Mouse (Mus musculus) midbrain, embryonic 13.5 days (tissue): ENCODE data around the gene Hpn. TPM values are rescaled to one million over a fixed set of nuclear protein-coding genes. Genes with fewer than 3 reads are reported as not detected.

Experiments
- ATAC-seq: fragments of 200-750 bp; cut with Nextera tagmentation; 2 replicates; pipeline ENCODE4 v1.8.0; 2017; ENCODE audit warnings: mild to moderate bottlenecking, moderate TSS enrichment, moderate library complexity
- H3K27ac ChIP-seq: fragments of 300-500 bp; sonication (generic); 2 replicates; pipeline ENCODE4 v1.5.1; 2015; ENCODE audit warnings: inconsistent platforms, mild to moderate bottlenecking, moderate library complexity
- H3K27me3 ChIP-seq: fragments of 300-500 bp; sonication (generic); 2 replicates; pipeline ENCODE4 v1.6.1; 2015; ENCODE audit warnings: mild to moderate bottlenecking, inconsistent platforms
- H3K36me3 ChIP-seq: fragments of 300-500 bp; sonication (generic); 2 replicates; pipeline ENCODE4 v1.6.1; 2015; ENCODE audit warnings: mild to moderate bottlenecking, inconsistent platforms
- H3K4me1 ChIP-seq: fragments of 300-500 bp; sonication (generic); replicated peaks from 2 replicates; pipeline ENCODE4 v1.6.1; 2015; ENCODE audit warnings: inconsistent platforms
- H3K4me2 ChIP-seq: fragments of 300-500 bp; sonication (generic); replicated peaks from 2 replicates; pipeline ENCODE4 v1.6.1; 2015; ENCODE audit warnings: moderate library complexity, mild to moderate bottlenecking, inconsistent platforms
- H3K4me3 ChIP-seq: fragments of 300-500 bp; sonication (generic); replicated peaks from 2 replicates; pipeline ENCODE4 v1.5.1; 2015; ENCODE audit warnings: mild to moderate bottlenecking, inconsistent platforms
- H3K9ac ChIP-seq: fragments of 300-500 bp; sonication (generic); replicated peaks from 2 replicates; pipeline ENCODE4 v1.6.1; 2015; ENCODE audit warnings: mild to moderate bottlenecking, inconsistent platforms
- H3K9me3 ChIP-seq: fragments of 300-500 bp; sonication (generic); 2 replicates; pipeline ENCODE4 v1.6.1; 2016; ENCODE audit warnings: mild to moderate bottlenecking, inconsistent platforms
- WGBS: fragments of 180-500 bp; shearing (Covaris S2); methylation state at CpG from one replicate; pipeline ENCODE4 v1.1.7; 2015; 5-methylcytosine and 5-hydroxymethylcytosine counted together
- polyA plus RNA-seq: library from polyadenylated mRNA; unstranded; fragments of >200 nt; fragmentation: Nextera tagmentation; extraction: Ambion mirVana; gene quantifications from 2 replicates; pipeline ENCODE4 v1.2.1, GENCODE M21; 2015

Hpn gene
- polyA plus RNA-seq, 1 experiment from 2014 or later = 0.59 TPM

- Histone ChIP-seq H3K9ac (no peak overlapping the region), H3K9me3 (no peaks in the 10 kb centered on the region), H3K27me3 (peaks cover 19% of the 10 kb centered on the region; the same call in 1 of the 2 replicates), H3K36me3 (no peaks in the 10 kb centered on the region), H3K27ac (no peak overlapping the region), H3K4me1 (no peaks in the 10 kb centered on the region; the same call in 1 of the 2 replicates), H3K4me3 (no peak overlapping the region), H3K4me2 (no peak overlapping the region)
- no peak for ATAC-seq
- WGBS = 91% methylated on average over 5 of the region's 5 CpGs
Measured at GRCm38 (mm10) chr7:31119556-31119955, 4.5 kb upstream of the Hpn start.

- Histone ChIP-seq H3K36me3 (no peaks in the 10 kb centered on the region), H3K4me1 (no peaks in the 10 kb centered on the region; the same call in 1 of the 2 replicates), H3K27ac (no peak overlapping the region), H3K4me2 (no peak overlapping the region), H3K4me3 (no peak overlapping the region), H3K9me3 (no peaks in the 10 kb centered on the region), H3K27me3 (peaks cover 11% of the 10 kb centered on the region; the same call in 1 of the 2 replicates), H3K9ac (no peak overlapping the region)
- no peak for ATAC-seq
- WGBS = 80% methylated on average over 7 of the region's 7 CpGs
Measured at GRCm38 (mm10) chr7:31118486-31118885, 3.4 kb upstream of the Hpn start.

- no peaks in the 10 kb centered on the region for H3K36me3 ChIP-seq
- no peak overlapping the region for H3K27ac ChIP-seq
- H3K4me1 ChIP-seq = no peaks in the 10 kb centered on the region; the same call in 1 of the 2 replicates
- no peak overlapping the region for H3K4me2 ChIP-seq
- no peak overlapping the region for H3K4me3 ChIP-seq
- H3K9ac ChIP-seq = no peak overlapping the region
- no peak for ATAC-seq
- 0 out of 2 replicates have a peak, but pooled peaks cover 11% of the 10 kb centered on the region for H3K27me3 ChIP-seq
- WGBS = 83% methylated on average over 11 of the region's 11 CpGs
- no peaks in the 10 kb centered on the region for H3K9me3 ChIP-seq
Measured at GRCm38 (mm10) chr7:31117465-31117864, 2.4 kb upstream of the Hpn start.

GRCm38 (mm10) chr7:31116721-31117145, 1.6 kb upstream of the Hpn start:
- peak; percentile 60; the same call in 1 of the 2 replicates for ATAC-seq
- 39% methylated on average over 16 of the region's 16 CpGs for WGBS
- no peak overlapping the region for H3K27ac ChIP-seq

GRCm38 (mm10) chr7:31115587-31116043, 525 bp upstream of the Hpn start:
- Histone ChIP-seq H3K36me3 (no peaks in the 10 kb centered on the region), H3K4me1 (no peaks in the 10 kb centered on the region; the same call in 1 of the 2 replicates), H3K4me3 (no peak overlapping the region), H3K4me2 (no peak overlapping the region), H3K9me3 (no peaks in the 10 kb centered on the region), H3K27ac (no peak overlapping the region), H3K27me3 (0 out of 2 replicates have a peak, but pooled peaks cover 11% of the 10 kb centered on the region), H3K9ac (no peak overlapping the region)
- ATAC-seq = no peak
- 34% methylated on average over 17 of the region's 17 CpGs for WGBS

More at GRCm38 (mm10) chr7:31116721-31117145, 1.6 kb upstream of the Hpn start:
- Histone ChIP-seq H3K4me3 (no peak overlapping the region), H3K9ac (peak overlapping the region; percentile 16; the same call in 1 of the 2 replicates), H3K27me3 (0 out of 2 replicates have a peak, but pooled peaks cover 11% of the 10 kb centered on the region), H3K4me1 (no peaks in the 10 kb centered on the region; the same call in 1 of the 2 replicates), H3K36me3 (no peaks in the 10 kb centered on the region), H3K9me3 (no peaks in the 10 kb centered on the region), H3K4me2 (no peak overlapping the region)

GRCm38 (mm10) chr7:31114646-31115045, 444 bp downstream of the Hpn start:
- Histone ChIP-seq H3K4me1 (no peaks in the 10 kb centered on the region; the same call in 1 of the 2 replicates), H3K4me2 (no peak overlapping the region), H3K4me3 (no peak overlapping the region), H3K36me3 (no peaks in the 10 kb centered on the region), H3K27ac (no peak overlapping the region), H3K27me3 (0 out of 2 replicates have a peak, but pooled peaks cover 11% of the 10 kb centered on the region), H3K9ac (no peak overlapping the region), H3K9me3 (no peaks in the 10 kb centered on the region)
- no peak for ATAC-seq
- WGBS = 49% methylated on average over 10 of the region's 10 CpGs

GRCm38 (mm10) chr7:31113800-31114199, 1.3 kb downstream of the Hpn start:
- H3K27me3 ChIP-seq = 0 out of 2 replicates have a peak, but pooled peaks cover 11% of the 10 kb centered on the region
- WGBS = 85% methylated on average over 6 of the region's 6 CpGs

GRCm38 (mm10) chr7:31112036-31112435, 3.1 kb downstream of the Hpn start:
- Histone ChIP-seq H3K9me3 (no peaks in the 10 kb centered on the region), H3K4me1 (no peaks in the 10 kb centered on the region; the same call in 1 of the 2 replicates), H3K9ac (no peak overlapping the region), H3K36me3 (no peaks in the 10 kb centered on the region), H3K27ac (no peak overlapping the region), H3K27me3 (0 out of 2 replicates have a peak, but pooled peaks cover 11% of the 10 kb centered on the region), H3K4me3 (no peak overlapping the region), H3K4me2 (no peak overlapping the region)
- no peak for ATAC-seq
- 23% methylated on average over 4 of the region's 4 CpGs for WGBS

More at GRCm38 (mm10) chr7:31113800-31114199, 1.3 kb downstream of the Hpn start:
- H3K36me3 ChIP-seq = no peaks in the 10 kb centered on the region
- no peaks in the 10 kb centered on the region; the same call in 1 of the 2 replicates for H3K4me1 ChIP-seq
- no peak overlapping the region for H3K27ac ChIP-seq
- H3K9me3 ChIP-seq = no peaks in the 10 kb centered on the region
- H3K9ac ChIP-seq = no peak overlapping the region
- H3K4me2 ChIP-seq = no peak overlapping the region
- no peak overlapping the region for H3K4me3 ChIP-seq
- ATAC-seq = no peak

DNA sequence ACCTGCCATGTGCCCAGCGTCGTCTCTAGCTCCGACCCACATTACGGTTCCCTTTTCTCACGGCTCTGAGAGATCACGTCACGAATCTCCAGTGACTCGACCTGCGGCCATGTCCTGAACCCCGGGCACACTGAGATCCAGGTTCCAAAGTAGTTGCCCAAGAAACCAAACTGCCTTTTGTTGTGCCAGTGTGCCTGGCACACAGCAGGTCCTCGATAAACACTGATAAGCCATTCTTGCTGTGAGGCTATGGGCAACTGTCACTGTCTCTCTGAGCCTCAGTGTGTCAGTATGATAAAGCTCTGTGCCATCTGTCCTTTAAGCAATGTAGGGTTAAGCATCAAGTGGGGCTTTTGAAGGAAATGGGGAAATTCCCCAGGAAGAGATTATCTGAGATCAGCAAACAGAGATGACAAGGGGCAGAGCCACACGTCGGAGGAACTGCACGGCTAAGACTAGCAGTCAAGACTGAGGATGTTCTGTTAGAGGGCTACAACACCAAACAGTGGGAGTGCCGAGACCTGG, 4.2 kb downstream of the Hpn start:
- Histone ChIP-seq H3K4me1 (no peaks in the 10 kb centered on the region; the same call in 1 of the 2 replicates), H3K36me3 (no peaks in the 10 kb centered on the region), H3K9me3 (no peaks in the 10 kb centered on the region), H3K4me3 (no peak overlapping the region), H3K27ac (no peak overlapping the region), H3K27me3 (0 out of 2 replicates have a peak, but pooled peaks cover 8% of the 10 kb centered on the region), H3K9ac (no peak overlapping the region), H3K4me2 (no peak overlapping the region)
- ATAC-seq = no peak
- 81% methylated on average over 15 of the region's 15 CpGs for WGBS

GRCm38 (mm10) chr7:31109796-31110195, 5.3 kb downstream of the Hpn start:
- no peak overlapping the region for H3K27ac ChIP-seq
- 93% methylated on average over 5 of the region's 5 CpGs for WGBS
- H3K4me2 ChIP-seq = no peak overlapping the region

GRCm38 (mm10) chr7:31109091-31109490, 6.0 kb downstream of the Hpn start:
- no peak overlapping the region for H3K4me2 ChIP-seq
- no peak overlapping the region for H3K4me3 ChIP-seq
- no peaks in the 10 kb centered on the region for H3K27me3 ChIP-seq
- ATAC-seq = no peak
- no peaks in the 10 kb centered on the region for H3K4me1 ChIP-seq
- no peak overlapping the region for H3K27ac ChIP-seq
- no peaks in the 10 kb centered on the region for H3K36me3 ChIP-seq
- H3K9ac ChIP-seq = no peak overlapping the region
- no peaks in the 10 kb centered on the region for H3K9me3 ChIP-seq
- WGBS = 39% methylated on average over 6 of the region's 7 CpGs

More at GRCm38 (mm10) chr7:31109796-31110195, 5.3 kb downstream of the Hpn start:
- H3K27me3 ChIP-seq = no peaks in the 10 kb centered on the region
- H3K9ac ChIP-seq = no peak overlapping the region
- no peaks in the 10 kb centered on the region for H3K4me1 ChIP-seq
- no peak for ATAC-seq
- H3K9me3 ChIP-seq = no peaks in the 10 kb centered on the region
- H3K36me3 ChIP-seq = no peaks in the 10 kb centered on the region
- H3K4me3 ChIP-seq = no peak overlapping the region

DNA sequence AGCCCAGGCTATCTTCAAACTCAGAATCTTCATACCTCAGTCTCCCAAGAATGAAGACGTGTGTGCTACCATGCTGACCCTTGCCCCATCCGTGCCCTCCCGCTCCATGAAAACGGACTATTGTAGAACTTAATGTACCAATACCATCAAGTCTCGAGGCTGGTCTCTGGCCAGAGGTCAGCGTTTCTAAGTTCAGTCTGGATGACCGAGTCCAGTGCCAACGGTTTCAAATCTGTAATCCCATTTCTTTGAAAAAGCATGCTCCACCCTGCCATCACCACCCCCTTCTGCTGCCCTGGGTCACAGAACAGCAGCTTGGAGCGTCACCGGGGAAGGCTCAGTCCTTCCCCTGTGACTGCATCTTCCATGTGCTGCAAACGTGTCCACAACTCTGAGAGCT, 7.3 kb downstream of the Hpn start:
- Histone ChIP-seq H3K9ac (no peak overlapping the region), H3K36me3 (no peaks in the 10 kb centered on the region), H3K4me1 (no peaks in the 10 kb centered on the region), H3K27ac (no peak overlapping the region), H3K27me3 (no peaks in the 10 kb centered on the region), H3K4me2 (no peak overlapping the region), H3K9me3 (no peaks in the 10 kb centered on the region), H3K4me3 (no peak overlapping the region)
- no peak for ATAC-seq
- 88% methylated on average over 11 of the region's 11 CpGs for WGBS
